Mouse (Mus musculus) forebrain, embryonic 10.5 days (tissue): ENCODE data around the gene Cdnf. TPM values are rescaled to one million over a fixed set of nuclear protein-coding genes. Genes with fewer than 3 reads are reported as not detected.
A peak's percentile ranks its signal among the peaks of the same experiment; 100 is the strongest.

Experiments
- DNase-seq: peaks from one replicate; pipeline ENCODE4 v3.0.0-alpha.2; 2017; ENCODE audit warnings: low spot score; ENCODE audit errors: extremely low spot score
- H3K27ac ChIP-seq: fragments of 300-500 bp; sonication (generic); 2 replicates; pipeline ENCODE4 v1.5.1; 2016; ENCODE audit warnings: mild to moderate bottlenecking
- H3K27me3 ChIP-seq: fragments of 300-500 bp; sonication (generic); 2 replicates; pipeline ENCODE4 v1.6.1; 2016; ENCODE audit warnings: mild to moderate bottlenecking; ENCODE audit not compliant: poor library complexity, severe bottlenecking
- H3K36me3 ChIP-seq: fragments of 300-500 bp; sonication (generic); replicated peaks from 2 replicates; pipeline ENCODE4 v1.6.1; 2016; ENCODE audit warnings: mild to moderate bottlenecking, moderate library complexity
- H3K4me1 ChIP-seq: fragments of 300-500 bp; sonication (generic); 2 replicates; pipeline ENCODE4 v1.6.1; 2016
- H3K4me3 ChIP-seq: fragments of 300-500 bp; sonication (generic); 2 replicates; pipeline ENCODE4 v1.5.1; 2016; ENCODE audit warnings: mild to moderate bottlenecking, moderate library complexity
- H3K9me3 ChIP-seq: fragments of 300-500 bp; sonication (generic); 2 replicates; pipeline ENCODE4 v1.6.1; 2016; ENCODE audit warnings: mild to moderate bottlenecking, moderate library complexity
- WGBS: fragments of 180-500 bp; shearing (Covaris S2); methylation state at CpG from one replicate; pipeline ENCODE4 v1.1.7; 2016; 5-methylcytosine and 5-hydroxymethylcytosine counted together
- polyA plus RNA-seq: library from polyadenylated mRNA; unstranded; fragments of >200 nt; fragmentation: Nextera tagmentation; extraction: Ambion mirVana; gene quantifications from 2 replicates; pipeline ENCODE4 v1.2.1, GENCODE M21; 2016

The Cdnf gene
- polyA plus RNA-seq: 0.36 and 0.50 TPM in 2 replicates

GRCm38 (mm10) chr2:3512552-3513454 is at the start of gene Cdnf, which contains the start of the genes Gm45902 and Hspa14:
Gene Cdnf (plus strand): TSS chr2:3513030.
Gene Gm45902 (minus strand): TSS chr2:3512790.
Gene Hspa14 (minus strand): TSS chr2:3512814.
- peak; percentile 95 for DNase-seq
- H3K36me3 ChIP-seq: peaks cover 33% of the 10 kb centered on the region
- peak within 1 kb of the TSS; percentile 85 for H3K4me3 ChIP-seq
- H3K9me3 ChIP-seq: no peaks in the 10 kb centered on the region
- H3K27ac ChIP-seq: peak within 1 kb of the TSS; percentile 92
- H3K4me1 ChIP-seq: peaks cover 16% of the 10 kb centered on the region
- under 1% methylated on average over 60 of the region's 60 CpGs for WGBS
- H3K27me3 ChIP-seq: no peaks in the 10 kb centered on the region

- Histone ChIP-seq H3K4me3 (peak overlapping the region; percentile 89), H3K27me3 (no peaks in the 10 kb centered on the region), H3K36me3 (peaks cover 36% of the 10 kb centered on the region), H3K4me1 (peaks cover 19% of the 10 kb centered on the region), H3K9me3 (no peaks in the 10 kb centered on the region), H3K27ac (peak overlapping the region; percentile 98)
- WGBS: under 1% methylated on average over 12 of the region's 12 CpGs
- DNase-seq: no peak
These were observed 38.9 kb upstream of the Cdnf start for GRCm38 (mm10) chr2:3473891-3474290.

- peak overlapping the region; percentile 89 for H3K4me3 ChIP-seq
- peaks cover 3% of the 10 kb centered on the region; the same call in 1 of the 2 replicates for H3K9me3 ChIP-seq
- 0% methylated on average over 46 of the region's 46 CpGs for WGBS
- peaks cover 19% of the 10 kb centered on the region for H3K4me1 ChIP-seq
- no peaks in the 10 kb centered on the region for H3K27me3 ChIP-seq
- H3K36me3 ChIP-seq: peaks cover 31% of the 10 kb centered on the region
- peak; percentile 80 for DNase-seq
- H3K27ac ChIP-seq: peak overlapping the region; percentile 98
These were observed 38.4 kb upstream of the Cdnf start for GRCm38 (mm10) chr2:3474361-3474805.

GRCm38 (mm10) chr2:3474861-3475283 is 38.0 kb upstream of the Cdnf start, which contains the start of gene Suv39h2:
Gene Suv39h2 (minus strand): TSS chr2:3475031.
- peaks cover 26% of the 10 kb centered on the region for H3K36me3 ChIP-seq
- H3K27ac ChIP-seq: peak within 1 kb of the TSS; percentile 98
- DNase-seq: peak; percentile 97
- H3K4me3 ChIP-seq: peak within 1 kb of the TSS; percentile 89
- no peaks in the 10 kb centered on the region for H3K27me3 ChIP-seq
- H3K4me1 ChIP-seq: peaks cover 19% of the 10 kb centered on the region
- under 1% methylated on average over 42 of the region's 42 CpGs for WGBS
- H3K9me3 ChIP-seq: peaks cover 3% of the 10 kb centered on the region; the same call in 1 of the 2 replicates

GRCm38 (mm10) chr2:3475746-3476251 is 37.0 kb upstream of the Cdnf start:
- peaks cover 19% of the 10 kb centered on the region for H3K4me1 ChIP-seq
- no peak for DNase-seq
- H3K4me3 ChIP-seq: peak overlapping the region; percentile 89; the same call in 1 of the 2 replicates
- H3K27ac ChIP-seq: peak overlapping the region; percentile 98
- 70% methylated on average over 3 of the region's 3 CpGs for WGBS
- H3K36me3 ChIP-seq: peaks cover 17% of the 10 kb centered on the region
- H3K27me3 ChIP-seq: no peaks in the 10 kb centered on the region
- H3K9me3 ChIP-seq: peaks cover 3% of the 10 kb centered on the region; the same call in 1 of the 2 replicates

- DNase-seq: no peak
- peaks cover 7% of the 10 kb centered on the region for H3K4me1 ChIP-seq
- no peaks in the 10 kb centered on the region for H3K27me3 ChIP-seq
- H3K27ac ChIP-seq: no peak overlapping the region
- H3K36me3 ChIP-seq: no peaks in the 10 kb centered on the region
- no peak overlapping the region for H3K4me3 ChIP-seq
- 86% methylated on average over 3 of the region's 3 CpGs for WGBS
- peaks cover 3% of the 10 kb centered on the region; the same call in 1 of the 2 replicates for H3K9me3 ChIP-seq
These were observed 32.6 kb upstream of the Cdnf start for GRCm38 (mm10) chr2:3480239-3480638.

GRCm38 (mm10) chr2:3489816-3490215 is 23.0 kb upstream of the Cdnf start:
- no peaks in the 10 kb centered on the region for H3K27me3 ChIP-seq
- DNase-seq: no peak
- no peak overlapping the region for H3K4me3 ChIP-seq
- H3K36me3 ChIP-seq: peaks cover 57% of the 10 kb centered on the region
- H3K4me1 ChIP-seq: no peaks in the 10 kb centered on the region
- WGBS: 88% methylated on average over 3 of the region's 3 CpGs
- H3K9me3 ChIP-seq: no peaks in the 10 kb centered on the region
- no peak overlapping the region for H3K27ac ChIP-seq

GRCm38 (mm10) chr2:3493833-3494409 is 18.9 kb upstream of the Cdnf start:
- Histone ChIP-seq H3K9me3 (no peaks in the 10 kb centered on the region), H3K4me1 (no peaks in the 10 kb centered on the region), H3K27ac (no peak overlapping the region), H3K27me3 (no peaks in the 10 kb centered on the region), H3K4me3 (no peak overlapping the region), H3K36me3 (peaks cover 92% of the 10 kb centered on the region)
- 92% methylated on average over 3 of the region's 3 CpGs for WGBS
- DNase-seq: no peak

GRCm38 (mm10) chr2:3499543-3499942 is 13.3 kb upstream of the Cdnf start:
- Histone ChIP-seq H3K4me3 (no peak overlapping the region), H3K36me3 (peaks cover 86% of the 10 kb centered on the region), H3K27ac (no peak overlapping the region), H3K27me3 (no peaks in the 10 kb centered on the region), H3K9me3 (no peaks in the 10 kb centered on the region), H3K4me1 (no peaks in the 10 kb centered on the region)
- WGBS: 94% methylated on average over 6 of the region's 6 CpGs
- no peak for DNase-seq

- Histone ChIP-seq H3K4me1 (no peaks in the 10 kb centered on the region), H3K27ac (no peak overlapping the region), H3K4me3 (no peak overlapping the region), H3K27me3 (no peaks in the 10 kb centered on the region), H3K9me3 (no peaks in the 10 kb centered on the region), H3K36me3 (peaks cover 86% of the 10 kb centered on the region)
- WGBS: 96% methylated on average over 5 of the region's 5 CpGs
- no peak for DNase-seq
These were observed 11.9 kb upstream of the Cdnf start for GRCm38 (mm10) chr2:3500886-3501285.

GRCm38 (mm10) chr2:3512076-3512475 is 754 bp upstream of the Cdnf start:
- no peaks in the 10 kb centered on the region for H3K9me3 ChIP-seq
- peaks cover 16% of the 10 kb centered on the region for H3K4me1 ChIP-seq
- H3K36me3 ChIP-seq: peaks cover 40% of the 10 kb centered on the region
- no peaks in the 10 kb centered on the region for H3K27me3 ChIP-seq
- DNase-seq: peak; percentile 45
- 0% methylated on average over 15 of the region's 15 CpGs for WGBS
- peak overlapping the region; percentile 85 for H3K4me3 ChIP-seq
- H3K27ac ChIP-seq: peak overlapping the region; percentile 92

- no peak for DNase-seq
- 85% methylated on average over 4 of the region's 4 CpGs for WGBS
- Histone ChIP-seq H3K4me1 (no peaks in the 10 kb centered on the region), H3K36me3 (no peaks in the 10 kb centered on the region), H3K27me3 (no peaks in the 10 kb centered on the region), H3K9me3 (no peaks in the 10 kb centered on the region), H3K4me3 (no peak overlapping the region), H3K27ac (no peak overlapping the region)
These were observed 9.7 kb downstream of the Cdnf start for GRCm38 (mm10) chr2:3522558-3522957.
